Mouse (Mus musculus): ENCODE measurements around the gene Chmp4b.

DNA sequence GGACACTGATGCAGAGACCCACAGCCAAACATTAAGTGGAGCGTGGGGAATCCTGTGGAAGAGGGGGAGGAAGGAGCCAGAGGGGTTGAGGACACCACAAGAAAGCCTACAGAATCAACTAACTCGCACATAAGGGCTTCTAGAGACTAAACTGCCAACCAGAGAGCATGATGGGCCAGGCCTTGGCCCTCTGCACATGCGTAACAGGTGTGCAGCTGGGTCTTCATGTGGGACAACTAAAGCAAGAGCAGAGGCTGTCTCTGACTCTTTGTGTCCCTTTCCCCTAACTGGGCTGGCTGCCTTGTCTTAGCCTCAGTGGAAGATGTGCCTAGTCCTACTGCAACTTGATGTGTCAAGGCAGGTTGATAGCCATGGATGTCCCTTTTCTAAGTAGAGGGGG, 34.4 kb upstream of the Chmp4b start:
- no peak for TF ChIP-seq GATA1 (IDR thresholded peaks at IDR 0.05; ENCODE audit: low read length)
- no peak for TF ChIP-seq TAL1 (IDR thresholded peaks at IDR 0.05; ENCODE audit: low read length)
